21 mouse cellular contexts compared by ENCODE assay signal in genomic region chr4:140695146-140695545, GRCm38 (mm10). TPM values are rescaled to one million over a fixed set of nuclear protein-coding genes. Genes with fewer than 3 reads are reported as not detected.
"Had no signal": no experiment of that assay in that cellular context is flagged by ENCODE, and none has a peak within 500 bp of the region (broad histone marks: within the 10 kb centered on the region; RNA-seq: fewer than 3 reads in every experiment).

No protein-coding gene starts in this region.

- H3K36me3 ChIP-seq: intestine, embryonic 15.5 days; limb, embryonic 12.5 days; midbrain, embryonic 10.5 days; neural tube, embryonic 15.5 days; stomach, embryonic 15.5 days had no signal

- H3K9me3 ChIP-seq: intestine, embryonic 15.5 days; limb, embryonic 12.5 days; midbrain, embryonic 10.5 days; neural tube, embryonic 15.5 days; stomach, embryonic 15.5 days had no signal

- DNase-seq: kidney, adult 2 months; kidney, postnatal 25 days; lung, embryonic 14.5 days; lung, postnatal 10 days; lung, postnatal 4 days; midbrain, embryonic 14.5 days; thymus, adult 2 months; thymus, postnatal 25 days had no signal

- H3K9ac ChIP-seq: intestine, embryonic 15.5 days; limb, embryonic 12.5 days; lung, embryonic 14.5 days; neural tube, embryonic 15.5 days; stomach, embryonic 15.5 days had no signal

- ATAC-seq: intestine, embryonic 15.5 days had no signal

- H3K4me2 ChIP-seq: intestine, embryonic 15.5 days; limb, embryonic 12.5 days; lung, embryonic 14.5 days; neural tube, embryonic 15.5 days; stomach, embryonic 15.5 days had no signal

- H3K27ac ChIP-seq: intestine, embryonic 15.5 days; left cerebral cortex, adult 2 months; limb, embryonic 12.5 days; midbrain, embryonic 10.5 days; neural tube, embryonic 15.5 days; stomach, embryonic 15.5 days had no signal

- H3K27me3 ChIP-seq: intestine, embryonic 15.5 days; stomach, embryonic 15.5 days had no signal

- H3K4me3 ChIP-seq: intestine, embryonic 15.5 days; left cerebral cortex, adult 2 months; limb, embryonic 12.5 days; midbrain, embryonic 10.5 days; myocyte; neural tube, embryonic 15.5 days; stomach, embryonic 15.5 days had no signal

RNA-seq across cellular contexts. Expression of gene Padi6, which starts 47.3 kb away (rescaled TPM):
- total RNA-seq: layer of hippocampus, postnatal 25 days; left cerebral cortex, adult 2 months; liver, adult 2 months; megakaryocyte, adult 5-6 weeks had no signal
- polyA plus RNA-seq: kidney, adult 2 months; kidney, embryonic 16.5 days; limb, embryonic 12.5 days; liver, adult 2 months; lung, embryonic 14.5 days; midbrain, embryonic 14.5 days; neural tube, embryonic 11.5 days; neural tube, embryonic 15.5 days; urinary bladder, adult 2 months had no signal
